Mouse (Mus musculus) liver, embryonic 14.5 days (tissue): Measurements from ENCODE around the gene Tmem131l. TPM values are rescaled to one million over a fixed set of nuclear protein-coding genes. Genes with fewer than 3 reads are reported as not detected.

Experiments used
- ATAC-seq: fragments of 200-750 bp; cut with Nextera tagmentation; 2 replicates; pipeline ENCODE4 v1.8.0; 2017; ENCODE audit warnings: moderate number of reproducible peaks, mild to moderate bottlenecking, moderate library complexity; ENCODE audit not compliant: insufficient read depth
- DNase-seq, 3 experiments: peaks; one replicate each; pipeline ENCODE4 v3.0.0-alpha.2; 2012 to 2013; ENCODE audit warnings: low read depth in 3 of 3, low spot score in 3 of 3
- H3K27ac ChIP-seq: fragments of 300-500 bp; sonication (generic); 2 replicates; pipeline ENCODE4 v1.5.1; 2014; ENCODE audit warnings: moderate library complexity, mild to moderate bottlenecking, control low read depth, inconsistent platforms
- H3K27me3 ChIP-seq: fragments of 300-500 bp; sonication (generic); 2 replicates; pipeline ENCODE4 v1.6.1; 2014; ENCODE audit warnings: mild to moderate bottlenecking, low read length, moderate library complexity; ENCODE audit not compliant: control insufficient read depth, insufficient read depth
- H3K36me3 ChIP-seq: fragments of 300-500 bp; sonication (generic); replicated peaks from 2 replicates; pipeline ENCODE4 v1.6.1; 2014; ENCODE audit warnings: low read depth; ENCODE audit not compliant: control insufficient read depth, insufficient read depth
- H3K4me1 ChIP-seq, 2 experiments: fragments of 200-500 bp in 1 of 2; fragments of 300-500 bp in 1 of 2; sonication (generic) in 1 of 2; replicated peaks; 2 replicates each; pipeline ENCODE4 v1.6.1; 2012 to 2014; ENCODE audit warnings: antibody characterized with exemption in 1 of 2, inconsistent platforms in 1 of 2, low read length in 1 of 2; ENCODE audit not compliant: control insufficient read depth in 2 of 2, insufficient read depth in 2 of 2
- H3K4me2 ChIP-seq: fragments of 300-500 bp; sonication (generic); 2 replicates; pipeline ENCODE4 v1.6.1; 2014; ENCODE audit warnings: low read depth, mild to moderate bottlenecking, control low read depth, moderate library complexity
- H3K4me3 ChIP-seq, 2 experiments: fragments of 200-500 bp in 1 of 2; fragments of 300-500 bp in 1 of 2; sonication (generic) in 1 of 2; 2 replicates each; pipeline ENCODE4 v1.5.1; 2012 to 2014; ENCODE audit warnings: low read depth in 2 of 2, low read length in 2 of 2, mild to moderate bottlenecking in 2 of 2, control low read depth in 1 of 2, inconsistent platforms in 1 of 2, moderate library complexity in 1 of 2; ENCODE audit not compliant: insufficient read depth in 1 of 2
- H3K9ac ChIP-seq: fragments of 300-500 bp; sonication (generic); replicated peaks from 2 replicates; pipeline ENCODE4 v1.6.1; 2014; ENCODE audit warnings: mild to moderate bottlenecking, control low read depth, moderate library complexity
- H3K9me3 ChIP-seq: fragments of 300-500 bp; sonication (generic); 2 replicates; pipeline ENCODE4 v1.6.1; 2016; ENCODE audit warnings: low read length, mixed read lengths; ENCODE audit not compliant: control insufficient read depth
- CTCF ChIP-seq: IDR thresholded peaks from 2 replicates; pipeline ENCODE4 v1.5.1; 2016; ENCODE audit warnings: antibody characterized with exemption, low read depth, control low read depth
- EP300 ChIP-seq: IDR thresholded peaks from 2 replicates; pipeline ENCODE4 v1.6.1; 2016; ENCODE audit warnings: antibody characterized with exemption, low read depth
- WGBS: fragments of 180-500 bp; shearing (Covaris S2); extraction: QIAGEN DNeasy Blood & Tissue Kit; methylation state at CpG from one replicate; pipeline ENCODE4 v1.1.7; 2014; ENCODE audit not compliant: insufficient replicate concordance; 5-methylcytosine and 5-hydroxymethylcytosine counted together
- polyA plus RNA-seq, 2 experiments: library from polyadenylated mRNA; depleted of rRNA in 1 of 2; stranded (reverse) in 1 of 2; unstranded in 1 of 2; fragments of >200 nt; fragmentation: Nextera tagmentation in 1 of 2; extraction: Ambion mirVana in 1 of 2; gene quantifications; 2 replicates each; pipeline versions ENCODE4 v1.2.1 to v1.2.3; 2012 to 2014

Tmem131l gene
- polyA plus RNA-seq, 2 experiments, result 18.9 to 24.5 TPM

- H3K27ac ChIP-seq, result peak overlapping the region; percentile 93
- DNase-seq (no peak), ATAC-seq (no peak)
- H3K36me3 ChIP-seq, result no peaks in the 10 kb centered on the region; the same call in 1 of the 2 replicates
- peak overlapping the region; percentile 100 for H3K4me2 ChIP-seq
- H3K4me3 ChIP-seq, result peak overlapping the region; percentile 52 to 98
- H3K4me1 ChIP-seq, result peaks cover 57 to 58% of the 10 kb centered on the region in 2 experiments
- H3K9ac ChIP-seq, result peak overlapping the region; percentile 97
- TF ChIP-seq CTCF, result no peak
- H3K9me3 ChIP-seq, result no peaks in the 10 kb centered on the region
- no peaks in the 10 kb centered on the region for H3K27me3 ChIP-seq
- 47% methylated on average over 1 of the region's 1 CpGs for WGBS
Observed at GRCm38 (mm10) chr3:84038126-84038525, 1.8 kb downstream of the Tmem131l start.

GRCm38 (mm10) chr3:84037536-84037935 lies 2.4 kb downstream of the Tmem131l start:
- DNase-seq (no peak), ATAC-seq (no peak)
- peak overlapping the region; percentile 100 for H3K4me2 ChIP-seq
- H3K27me3 ChIP-seq, result no peaks in the 10 kb centered on the region
- H3K9ac ChIP-seq, result peak overlapping the region; percentile 97
- 68% methylated on average over 3 of the region's 3 CpGs for WGBS
- TF ChIP-seq EP300 (no peak), CTCF (no peak)
- no peaks in the 10 kb centered on the region for H3K9me3 ChIP-seq
- peaks cover 53 to 60% of the 10 kb centered on the region in 2 experiments for H3K4me1 ChIP-seq
- H3K27ac ChIP-seq, result peak overlapping the region; percentile 93
- H3K36me3 ChIP-seq, result no peaks in the 10 kb centered on the region; the same call in 1 of the 2 replicates
- H3K4me3 ChIP-seq, result peak overlapping the region; percentile 32 to 98

- H3K27ac ChIP-seq, result peak overlapping the region; percentile 93
- DNase-seq (peak in 2 of 3 experiments; percentile 50 to 54), ATAC-seq (peak; percentile 14; the same call in 1 of the 2 replicates)
Observed at GRCm38 (mm10) chr3:84036866-84037265, 3.1 kb downstream of the Tmem131l start.

GRCm38 (mm10) chr3:84035728-84036364 lies 4.1 kb downstream of the Tmem131l start:
- H3K36me3 ChIP-seq, result peaks cover 10% of the 10 kb centered on the region
- ATAC-seq (peak; percentile 60), DNase-seq (peak; percentile 64 to 70 (median 64))
- no peaks in the 10 kb centered on the region for H3K27me3 ChIP-seq
- peak overlapping the region; percentile 22 to 41 for H3K4me3 ChIP-seq
- TF ChIP-seq EP300 (peak; percentile 93), CTCF (no peak)
- WGBS, result 19% methylated on average over 6 of the region's 6 CpGs
- peak overlapping the region; percentile 93 for H3K27ac ChIP-seq
- peak overlapping the region; percentile 100 for H3K4me2 ChIP-seq
- H3K4me1 ChIP-seq, result peaks cover 43 to 47% of the 10 kb centered on the region in 2 experiments
- H3K9me3 ChIP-seq, result no peaks in the 10 kb centered on the region
- H3K9ac ChIP-seq, result peak overlapping the region; percentile 67

More at GRCm38 (mm10) chr3:84036866-84037265, 3.1 kb downstream of the Tmem131l start:
- Histone ChIP-seq H3K9ac (peak overlapping the region; percentile 14), H3K27me3 (no peaks in the 10 kb centered on the region), H3K4me3 (peak overlapping the region; percentile 15 to 98), H3K4me2 (peak overlapping the region; percentile 100), H3K4me1 (peaks cover 48 to 55% of the 10 kb centered on the region in 2 experiments), H3K36me3 (peaks cover under 1% of the 10 kb centered on the region), H3K9me3 (no peaks in the 10 kb centered on the region)
- 13% methylated on average over 4 of the region's 4 CpGs for WGBS
- TF ChIP-seq CTCF, result no peak
- peak; percentile 22 for TF ChIP-seq EP300

- TF ChIP-seq CTCF (no peak), EP300 (no peak)
- no peaks in the 10 kb centered on the region for H3K27me3 ChIP-seq
- H3K36me3 ChIP-seq, result peaks cover 15% of the 10 kb centered on the region
- H3K4me2 ChIP-seq, result peak overlapping the region; percentile 100
- no peaks in the 10 kb centered on the region for H3K9me3 ChIP-seq
- DNase-seq (no peak), ATAC-seq (no peak)
- peaks cover 39 to 44% of the 10 kb centered on the region in 2 experiments for H3K4me1 ChIP-seq
- peak overlapping the region; percentile 93 for H3K27ac ChIP-seq
- WGBS, result 50% methylated on average over 5 of the region's 5 CpGs
- H3K4me3 ChIP-seq, result no peak overlapping the region
- no peak overlapping the region; the same call in 1 of the 2 replicates for H3K9ac ChIP-seq
Observed at GRCm38 (mm10) chr3:84034115-84034780, 5.7 kb downstream of the Tmem131l start.
